Mouse (Mus musculus) kidney, adult 11 months (tissue): ENCODE results near the gene Pheta2.

Experiments used
- DNase-seq: peaks from one replicate; pipeline ENCODE4 v3.0.0; 2022

Gene Pheta2

DNA sequence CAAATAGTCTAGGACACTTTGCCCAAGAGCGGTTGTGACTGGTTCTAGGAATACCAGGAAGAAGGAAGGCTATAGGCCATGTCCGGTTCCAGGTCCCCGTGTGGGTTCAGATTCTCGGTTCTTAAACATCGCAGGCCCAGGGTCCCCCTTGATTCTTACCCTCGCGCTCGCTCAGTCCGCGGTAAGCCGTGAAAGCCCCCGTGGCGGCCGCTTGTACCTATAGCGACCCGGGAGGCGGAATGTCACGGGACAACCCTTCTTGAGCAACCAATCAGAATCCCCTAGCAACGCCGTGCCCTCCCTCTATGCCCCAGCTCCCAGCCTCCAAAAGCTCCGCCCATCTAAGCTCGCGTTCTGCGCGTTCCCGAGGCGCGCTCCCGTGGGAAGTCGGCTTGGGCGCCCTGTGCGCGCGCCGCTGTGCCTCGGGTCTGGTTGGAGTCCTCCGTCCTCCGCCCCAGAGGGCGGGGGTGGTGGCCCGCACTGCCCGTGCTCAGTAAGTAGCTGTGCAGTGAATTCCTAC lies at the start of gene Pheta2, which contains the start of the genes Naga and Smdt1:
Gene Pheta2, plus strand, starts transcription at position 350 of the 520 bp plus-strand sequence.
Gene Naga, minus strand, starts transcription at position 333 of the 520 bp plus-strand sequence.
Gene Smdt1, plus strand, starts transcription at position 367 of the 520 bp plus-strand sequence.
- peak; percentile 97 for DNase-seq

DNA sequence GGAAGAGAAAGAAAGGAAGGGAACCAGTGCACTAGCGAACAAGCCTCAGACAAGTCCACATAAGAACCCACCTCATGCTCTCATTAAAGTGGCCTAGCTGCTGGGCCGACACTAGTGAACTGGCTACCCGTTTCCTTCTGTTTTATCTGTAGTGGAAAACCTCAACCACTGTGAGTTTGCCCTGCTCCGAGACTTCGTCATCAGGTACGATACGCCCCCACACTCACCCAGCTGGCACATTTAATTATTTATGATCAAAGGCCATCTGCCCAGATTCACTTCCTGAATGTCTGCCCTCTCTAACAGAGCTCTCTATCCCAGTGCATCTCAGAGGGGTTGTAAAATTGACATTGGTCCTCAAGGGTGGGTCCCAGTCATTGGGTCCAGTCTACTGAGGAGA lies 48.5 kb upstream of the Pheta2 start:
- no peak for DNase-seq

DNA sequence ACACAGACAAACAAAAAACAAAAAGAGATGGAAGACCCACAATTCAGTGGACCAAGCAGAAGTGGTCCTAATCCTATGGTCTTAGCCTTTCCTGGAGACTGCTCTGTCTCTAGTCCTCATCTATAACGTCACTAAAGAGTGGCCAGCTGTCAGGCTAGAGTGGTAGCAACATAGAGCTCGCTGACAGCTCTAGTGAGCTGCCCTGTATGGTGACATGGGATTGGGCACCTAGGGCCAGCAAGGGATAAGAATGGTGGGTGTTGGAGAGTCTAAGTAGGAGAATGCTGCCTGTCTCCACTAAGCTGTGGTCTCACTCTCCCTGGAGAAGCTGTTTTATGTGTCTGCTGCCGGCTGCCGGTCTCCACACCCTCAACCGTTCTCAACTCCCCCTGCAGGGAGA lies 45.9 kb upstream of the Pheta2 start:
- DNase-seq: no peak

GRCm38 (mm10) chr15:82293271-82293711 lies 45.5 kb upstream of the Pheta2 start:
- DNase-seq: peak; percentile 22

- no peak for DNase-seq
These were observed 44.7 kb upstream of the Pheta2 start for GRCm38 (mm10) chr15:82294059-82294458.

DNA sequence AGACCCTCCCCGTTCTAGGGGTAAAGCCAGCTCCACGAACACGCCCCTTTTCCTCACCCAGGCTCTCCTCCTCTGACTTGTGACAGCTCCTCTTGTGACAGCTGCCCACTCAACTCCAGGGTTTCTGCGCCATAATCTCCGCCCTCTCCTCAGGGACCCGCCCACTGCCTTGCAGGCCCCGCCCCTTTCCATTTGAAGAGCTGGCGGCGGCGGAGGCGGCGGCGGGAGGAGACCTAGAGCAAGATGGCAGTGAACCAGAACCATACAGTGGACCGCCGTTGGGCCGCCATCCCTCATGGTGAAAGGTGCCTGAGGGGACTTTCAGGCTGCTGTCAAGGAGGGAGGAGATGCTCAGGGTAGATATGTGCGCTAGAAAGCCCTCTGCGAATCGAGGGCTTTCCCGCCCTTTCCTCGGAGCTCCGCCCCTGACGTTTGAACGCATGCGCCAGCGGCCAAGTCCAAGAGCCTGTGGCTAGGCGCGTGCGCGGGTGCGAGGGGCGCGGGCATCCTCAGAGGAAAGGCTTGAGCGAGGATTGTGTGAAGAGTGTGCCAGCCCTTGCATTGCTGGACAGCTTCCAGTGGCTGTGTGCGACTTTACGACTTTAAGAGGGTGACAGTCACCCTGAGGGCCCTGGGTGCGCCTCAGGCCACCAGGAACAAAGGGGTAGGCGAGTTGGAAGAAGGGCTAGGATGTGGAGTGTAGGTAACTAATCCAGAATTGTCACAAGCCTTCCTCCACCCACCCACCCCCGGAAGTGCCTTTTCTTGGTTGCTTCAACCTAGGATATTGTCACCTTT lies 39.8 kb upstream of the Pheta2 start, which contains the start of gene Wbp2nl:
Gene Wbp2nl, plus strand, starts transcription at position 191 of the 798 bp plus-strand sequence.
- peak; percentile 7 for DNase-seq

DNA sequence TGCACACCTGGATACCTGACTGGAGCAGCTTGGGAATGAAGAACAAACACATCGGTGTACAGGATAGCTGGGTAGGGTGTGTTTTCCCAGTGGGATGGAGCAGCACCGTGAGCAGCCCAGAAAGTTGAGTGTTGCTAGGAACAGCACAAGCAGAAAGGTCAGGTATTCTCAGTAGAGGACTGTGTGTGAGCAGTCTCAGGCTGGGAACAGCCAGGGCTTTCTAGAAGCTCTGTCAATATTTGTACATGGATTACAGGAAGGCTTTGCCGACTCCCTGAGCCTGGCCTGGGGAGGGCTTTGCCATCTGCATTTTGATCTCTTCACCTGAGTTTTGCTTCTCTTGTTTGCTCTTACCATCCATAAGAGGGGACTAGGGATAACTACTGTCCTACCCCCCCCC lies 31.6 kb upstream of the Pheta2 start:
- DNase-seq: no peak

- DNase-seq: no peak
These were observed 30.3 kb upstream of the Pheta2 start for GRCm38 (mm10) chr15:82308416-82308815.

DNA sequence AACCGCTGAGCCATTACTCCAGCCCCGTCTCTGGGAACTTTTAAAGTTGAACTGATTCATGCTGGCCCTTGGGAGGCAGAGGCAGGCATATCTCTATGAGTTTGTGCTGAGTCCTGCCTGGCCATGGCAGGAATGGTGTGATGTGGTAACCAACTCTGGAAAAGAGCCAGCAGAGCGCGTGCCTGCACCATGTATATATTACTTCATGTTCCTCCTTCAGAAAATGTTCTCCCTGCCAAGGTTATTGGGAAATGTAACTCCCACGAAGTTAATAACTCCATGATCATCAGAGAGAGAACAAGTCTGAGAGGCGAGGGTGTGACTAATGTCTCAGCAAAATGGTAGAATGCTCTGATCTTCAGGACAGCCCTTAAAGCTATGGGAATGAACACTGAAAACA lies 20.9 kb upstream of the Pheta2 start:
- no peak for DNase-seq

DNA sequence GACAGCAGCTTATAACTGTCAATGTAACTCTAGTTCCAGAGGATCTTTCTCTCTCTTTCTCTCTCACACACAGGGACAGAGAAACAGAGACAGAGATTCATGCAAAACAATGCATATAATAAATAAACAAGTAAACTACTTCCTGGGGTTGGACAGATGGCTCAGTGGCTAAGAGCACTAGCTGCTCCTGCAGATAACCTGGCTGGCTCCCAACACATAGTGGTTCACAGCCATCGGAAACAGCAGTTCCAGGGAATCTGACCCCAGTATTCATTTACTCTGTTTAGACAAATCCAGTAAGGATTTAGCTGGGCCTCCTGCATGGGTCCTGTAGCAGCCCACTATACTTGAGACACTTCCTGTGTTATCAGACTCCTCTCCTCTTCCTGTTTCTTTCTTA lies 19.1 kb upstream of the Pheta2 start:
- no peak for DNase-seq

DNA sequence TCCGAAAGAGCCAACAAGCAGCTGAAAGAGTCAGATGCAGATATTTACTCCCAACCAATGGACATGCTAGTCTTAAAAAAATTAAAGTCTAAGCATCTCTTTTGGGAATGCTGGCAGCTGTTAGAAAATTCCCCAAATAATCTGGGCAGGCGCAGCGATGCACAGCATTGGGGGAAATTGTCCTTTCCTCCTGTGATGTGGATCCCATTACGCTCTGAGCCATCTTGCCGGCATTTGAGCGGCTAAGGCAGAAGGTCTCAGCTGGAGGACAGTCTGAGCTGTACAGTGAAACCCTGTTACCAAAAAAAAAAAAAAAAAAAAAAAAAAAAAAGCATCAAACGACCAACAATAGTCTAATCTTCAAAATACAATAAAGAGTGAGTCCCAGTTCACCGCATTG lies 16.5 kb upstream of the Pheta2 start:
- no peak for DNase-seq

DNA sequence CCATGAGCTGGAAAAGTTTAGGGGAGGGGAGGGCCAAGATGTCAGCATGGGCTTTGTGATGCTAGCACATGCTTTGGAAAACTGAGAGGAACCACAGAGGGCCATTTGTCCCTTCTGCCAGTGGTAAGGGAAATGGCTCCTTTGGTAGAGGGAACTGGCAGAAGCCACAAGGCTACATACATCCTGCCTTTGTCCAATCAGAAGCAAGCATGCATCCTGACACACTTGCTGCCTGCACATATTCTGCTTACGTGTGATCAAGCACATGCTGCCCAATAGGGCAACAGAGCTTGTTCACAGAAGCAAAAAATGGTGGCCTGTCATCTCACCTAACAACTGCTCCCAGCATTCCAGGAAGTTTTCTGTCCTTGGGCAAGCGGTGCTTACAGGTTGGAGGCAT lies 13.4 kb upstream of the Pheta2 start:
- DNase-seq: no peak

- DNase-seq: no peak
These were observed 3.5 kb upstream of the Pheta2 start for GRCm38 (mm10) chr15:82335194-82335593.

DNA sequence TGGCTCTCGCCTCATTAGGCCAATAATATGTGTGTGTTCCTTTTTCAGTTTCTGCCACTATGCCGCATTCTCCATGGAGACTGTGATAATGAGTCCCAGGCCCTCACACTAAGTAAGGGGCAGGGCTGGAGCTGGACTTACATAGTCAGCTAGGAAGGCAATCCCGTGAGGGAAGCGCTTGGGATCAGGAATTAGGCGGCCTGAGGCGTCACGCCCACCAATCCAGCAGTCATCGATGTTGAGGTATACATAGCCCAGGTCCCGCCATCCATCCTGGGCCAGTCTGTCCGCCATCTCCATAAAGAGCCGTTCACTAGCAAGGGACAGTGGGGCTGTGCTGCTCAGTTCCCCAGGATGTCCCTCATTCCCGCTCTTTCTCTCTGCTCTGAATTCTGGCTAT lies 2.1 kb upstream of the Pheta2 start:
- DNase-seq: no peak

DNA sequence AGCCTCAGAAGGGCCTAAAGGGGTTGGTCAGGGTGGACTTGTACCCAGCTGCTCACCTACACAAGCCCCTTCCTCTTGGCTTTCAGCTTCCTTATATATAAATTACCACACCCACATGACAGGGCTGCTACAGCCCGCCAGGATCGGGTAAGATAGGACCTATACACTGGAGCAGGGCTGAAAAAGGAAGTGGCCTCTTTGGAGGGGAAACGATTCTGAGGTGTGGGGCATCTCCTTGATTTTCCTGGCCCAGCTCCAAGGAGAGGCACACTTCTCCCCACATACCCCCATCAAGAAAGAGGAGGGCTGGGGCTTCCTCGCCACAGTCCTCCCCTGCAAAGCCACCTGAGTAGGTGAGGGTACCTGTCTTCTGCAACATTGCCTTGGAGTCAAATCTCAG lies 867 bp upstream of the Pheta2 start:
- no peak for DNase-seq

DNA sequence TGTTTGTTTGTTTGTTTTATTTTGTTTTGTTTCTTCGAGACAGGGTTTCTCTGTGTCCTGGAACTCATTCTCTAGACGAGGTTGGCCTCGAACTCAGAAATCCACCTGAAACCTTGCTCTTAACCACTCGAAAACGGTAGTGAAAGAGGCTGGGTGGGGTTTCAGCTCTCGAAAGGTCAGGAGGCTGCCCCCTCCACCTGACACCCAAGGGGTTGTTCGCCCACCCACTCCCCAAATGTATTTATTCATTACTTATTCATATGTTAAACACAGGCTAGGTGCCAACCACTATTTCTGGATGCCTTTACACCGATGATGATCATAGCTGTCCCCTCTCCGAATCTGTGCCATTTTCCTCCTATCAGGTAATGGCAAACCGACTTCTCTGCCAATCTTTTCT lies 408 bp downstream of the Pheta2 start:
- DNase-seq: no peak

- DNase-seq: no peak
These were observed 1.0 kb downstream of the Pheta2 start for GRCm38 (mm10) chr15:82339634-82340254.

DNA sequence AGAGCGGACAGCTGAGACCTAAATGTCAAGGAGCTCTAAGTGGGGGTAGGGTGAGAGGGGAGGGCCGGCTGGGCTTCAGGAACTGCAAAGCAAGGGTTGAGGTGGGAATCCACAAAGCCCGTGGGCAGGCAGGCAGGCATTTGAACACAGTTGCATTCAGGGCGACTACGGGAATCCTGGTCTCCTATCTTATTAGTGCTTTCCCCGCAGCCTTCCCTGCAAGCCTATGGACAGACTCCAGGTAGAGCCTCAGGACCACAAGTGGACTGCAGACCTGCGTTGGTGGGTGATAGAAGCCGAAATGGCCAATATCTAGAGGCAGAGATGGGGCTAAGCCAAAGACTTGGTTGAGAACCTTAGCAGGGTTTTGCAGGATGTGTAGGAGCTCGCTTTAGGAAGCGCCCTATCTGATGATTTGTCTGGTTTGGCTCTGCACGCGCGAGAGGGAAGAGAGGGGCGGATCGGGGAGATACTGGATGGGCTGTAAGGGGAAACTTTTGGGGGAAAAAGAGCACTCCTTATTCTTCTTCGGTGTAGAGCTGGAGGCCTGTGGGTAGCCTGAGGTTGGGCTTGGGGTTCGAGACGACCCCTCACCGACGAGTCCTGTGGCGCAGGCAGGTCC lies 1.8 kb downstream of the Pheta2 start:
- no peak for DNase-seq

DNA sequence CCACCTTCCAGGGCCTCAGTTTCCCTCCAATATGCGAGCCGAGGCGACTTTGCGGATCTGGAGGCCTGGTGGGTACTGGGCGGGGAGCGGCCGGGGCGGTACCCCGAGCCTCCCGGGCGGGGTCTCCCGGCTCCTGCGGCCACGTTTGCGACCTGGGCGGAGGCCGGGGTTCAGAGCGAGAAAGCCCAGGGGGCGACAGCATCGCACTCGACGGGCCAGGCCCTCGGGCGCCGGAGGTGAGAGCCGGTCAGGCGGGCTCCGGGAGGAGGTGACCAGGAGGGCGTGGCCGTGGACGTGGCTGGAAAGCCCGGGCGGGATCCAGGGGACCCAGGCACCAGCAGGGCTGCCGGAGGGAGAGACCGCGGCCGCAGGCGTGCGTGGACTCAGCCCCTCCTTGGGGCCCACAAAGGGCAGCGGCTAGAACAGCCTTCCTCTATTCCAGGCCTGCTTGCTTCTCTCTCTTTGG lies 2.3 kb downstream of the Pheta2 start:
- peak; percentile 34 for DNase-seq

DNA sequence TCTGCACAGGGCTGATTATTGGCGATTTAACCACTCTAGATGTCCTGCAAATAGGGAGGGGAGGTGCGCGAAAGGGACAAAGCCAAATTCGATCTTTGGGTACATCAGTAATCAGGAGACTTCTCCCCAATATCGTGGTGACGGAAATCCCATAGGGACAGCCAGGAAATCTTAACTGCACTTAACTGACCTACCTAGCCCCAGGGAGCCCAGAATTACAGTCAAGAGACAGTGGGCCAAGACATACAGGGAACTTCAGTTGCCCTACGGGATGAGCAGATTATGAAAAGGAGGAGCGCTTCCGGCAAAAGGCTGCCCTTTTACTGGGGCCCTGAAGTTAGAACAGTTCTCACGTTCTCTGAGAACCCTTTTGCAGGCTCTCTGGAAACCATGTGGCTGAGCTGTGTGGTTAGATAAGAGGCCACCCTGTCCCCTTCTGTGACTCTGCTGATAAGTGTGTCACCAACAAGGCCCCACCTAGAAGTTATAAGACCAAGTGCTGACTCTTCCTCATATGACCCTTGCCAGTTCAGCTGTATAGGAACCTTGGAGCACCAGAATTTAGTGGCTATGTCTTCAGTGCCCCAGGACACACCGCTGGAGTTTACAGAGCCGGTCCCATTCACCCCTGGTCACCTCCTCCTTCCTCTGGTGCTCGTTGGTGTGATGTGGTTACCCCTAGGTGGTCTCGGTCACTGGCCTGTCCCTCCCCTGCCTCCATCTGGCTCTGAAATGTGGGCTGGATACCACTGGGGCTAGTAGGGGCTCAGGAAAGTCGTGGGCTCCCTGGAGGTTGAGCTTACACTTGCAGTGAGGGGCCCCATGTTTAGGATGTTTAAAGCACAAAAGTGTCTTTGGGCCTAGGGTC lies 3.2 kb downstream of the Pheta2 start:
- no peak for DNase-seq

- no peak for DNase-seq
These were observed 3.8 kb downstream of the Pheta2 start for GRCm38 (mm10) chr15:82342543-82342935.
